Comparison of ENCODE assay signal across 14 mouse cellular contexts in the genomic region with DNA sequence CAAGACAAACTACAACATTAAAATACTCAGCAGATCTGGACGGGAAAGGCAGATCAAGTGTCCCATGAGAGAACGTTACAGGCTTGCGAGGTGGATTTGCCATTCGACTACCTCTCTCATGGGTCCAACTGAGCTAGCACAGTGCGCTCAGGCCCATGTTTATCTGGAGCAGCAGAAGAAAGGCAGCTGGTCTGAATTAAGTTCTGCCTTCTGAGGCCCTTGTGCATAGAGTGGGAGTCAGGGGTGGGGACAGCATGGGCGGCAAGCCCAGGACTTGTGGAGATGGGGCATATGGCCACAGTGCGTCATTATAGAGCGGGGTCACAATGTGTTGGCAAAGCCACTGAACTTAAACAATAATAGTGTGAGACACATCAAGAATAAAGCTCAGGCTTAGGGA.
A peak's percentile ranks its signal among the peaks of the same experiment; 100 is the strongest.
DNase-seq lines count a peak whose midpoint lies in the region; ATAC-seq and TF ChIP-seq lines count a peak whose summit lies in the region.
"Had no signal": no experiment of that assay in that cellular context is flagged by ENCODE, and none has a peak within 500 bp of the region (broad histone marks: within the 10 kb centered on the region; RNA-seq: fewer than 3 reads in every experiment).

No protein-coding gene starts in this region.

- DNase-seq in gastrocnemius, adult 18-20 months (ENCODE audit: low spot score) = peak; percentile 21
- DNase-seq in gastrocnemius, postnatal 10 days = no peak
- DNase-seq in lung, postnatal 10 days = no peak
- peak; percentile 53 for DNase-seq in NIH3T3 (ENCODE audit: low read depth)
- DNase-seq in heart, postnatal 14 days = peak; percentile 35 to 52
- DNase-seq in thymus, adult 2 months = no peak
- no peak for DNase-seq in frontal cortex, postnatal 14 days (ENCODE audit: low spot score in 2 of 2)
- DNase-seq: adrenal gland, adult 8-10 months; right cerebral cortex, postnatal 25 days had no signal

- 75% methylated on average over 8 of the region's 8 CpGs for WGBS in lung, embryonic 15.5 days
- WGBS in thymus, adult 2 months = 97% methylated on average over 8 of the region's 8 CpGs

- no peak overlapping the region for H3K9ac ChIP-seq in lung, embryonic 15.5 days
- H3K9ac ChIP-seq: embryonic facial prominence, embryonic 13.5 days; intestine, embryonic 15.5 days; limb, embryonic 12.5 days; liver, embryonic 15.5 days had no signal

- peak; percentile 46; the same call in 1 of the 2 replicates for ATAC-seq in lung, embryonic 15.5 days (ENCODE audit: borderline replicate concordance, extremely low read depth, low FRiP score, low TSS enrichment)
- ATAC-seq: intestine, embryonic 15.5 days had no signal

- no peaks in the 10 kb centered on the region for H3K27me3 ChIP-seq in lung, embryonic 15.5 days
- H3K27me3 ChIP-seq in thymus, adult 2 months (ENCODE audit: control insufficient read depth, insufficient read depth, low read length) = no peaks in the 10 kb centered on the region
- H3K27me3 ChIP-seq: intestine, embryonic 15.5 days; liver, embryonic 15.5 days had no signal

- no peak overlapping the region for H3K4me3 ChIP-seq in lung, embryonic 15.5 days
- H3K4me3 ChIP-seq in thymus, adult 2 months (ENCODE audit: control insufficient read depth, insufficient read depth, low read length) = no peak overlapping the region
- H3K4me3 ChIP-seq: embryonic facial prominence, embryonic 13.5 days; intestine, embryonic 15.5 days; limb, embryonic 12.5 days; liver, embryonic 15.5 days had no signal

- no peak for TF ChIP-seq POLR2A in thymus, adult 2 months (IDR thresholded peaks at IDR 0.05; ENCODE audit: control insufficient read depth, extremely low read depth, insufficient read depth, low read length, poor library complexity)

- no peaks in the 10 kb centered on the region for H3K36me3 ChIP-seq in lung, embryonic 15.5 days
- no peaks in the 10 kb centered on the region for H3K36me3 ChIP-seq in thymus, adult 2 months (ENCODE audit: control insufficient read depth, insufficient read depth, low read length)
- H3K36me3 ChIP-seq: embryonic facial prominence, embryonic 13.5 days; intestine, embryonic 15.5 days; limb, embryonic 12.5 days; liver, embryonic 15.5 days had no signal

- no peak for TF ChIP-seq CTCF in thymus, adult 2 months (IDR thresholded peaks at IDR 0.05; ENCODE audit: borderline replicate concordance, control insufficient read depth, extremely low read depth, insufficient read depth, low read length, poor library complexity)

- no peaks in the 10 kb centered on the region for H3K9me3 ChIP-seq in lung, embryonic 15.5 days
- H3K9me3 ChIP-seq: embryonic facial prominence, embryonic 13.5 days; intestine, embryonic 15.5 days; limb, embryonic 12.5 days; liver, embryonic 15.5 days had no signal

- H3K27ac ChIP-seq in lung, embryonic 15.5 days = no peak overlapping the region
- H3K27ac ChIP-seq in thymus, adult 2 months (ENCODE audit: control insufficient read depth, insufficient read depth, low read length) = no peak overlapping the region
- H3K27ac ChIP-seq: embryonic facial prominence, embryonic 13.5 days; intestine, embryonic 15.5 days; limb, embryonic 12.5 days; liver, embryonic 15.5 days had no signal

- no peak overlapping the region for H3K4me2 ChIP-seq in lung, embryonic 15.5 days
- H3K4me2 ChIP-seq: embryonic facial prominence, embryonic 13.5 days; intestine, embryonic 15.5 days; limb, embryonic 12.5 days; liver, embryonic 15.5 days had no signal

- intact Hi-C loops in heart, postnatal 14 days (cut with DNase I) = no loop called here

- H3K4me1 ChIP-seq in lung, embryonic 15.5 days = no peaks in the 10 kb centered on the region
- no peaks in the 10 kb centered on the region for H3K4me1 ChIP-seq in thymus, adult 2 months (replicated peaks; ENCODE audit: control insufficient read depth, insufficient read depth, low read length)
- H3K4me1 ChIP-seq: liver, embryonic 15.5 days had no signal

Comparison
In these comparisons a context has a peak if more than half of its experiments do, and no peak if none do; other contexts are left out.
1. DNase-seq: peak in gastrocnemius, adult 18-20 months (single experiment), NIH3T3 (single experiment) and heart, postnatal 14 days (2 of 2); none in gastrocnemius, postnatal 10 days (single experiment), lung, postnatal 10 days (single experiment), thymus, adult 2 months (single experiment) and frontal cortex, postnatal 14 days (0 of 2).